Mouse (Mus musculus): ENCODE results near the gene Iqcc. TPM values are rescaled to one million over a fixed set of nuclear protein-coding genes. Genes with fewer than 3 reads are reported as not detected.

Iqcc gene
- polyA plus RNA-seq, 1 experiment from 2014 or later, result 32.6 TPM

GRCm38 (mm10) chr4:129633852-129634251, 15.0 kb upstream of the Iqcc start:
- Histone ChIP-seq H3K27me3 (replicated peaks) (no peaks in the 10 kb centered on the region), H3K4me2 (replicated peaks) (no peak overlapping the region), H3K9ac (no peak overlapping the region), H3K4me1 (peaks cover 12% of the 10 kb centered on the region), H3K4me3 (no peak overlapping the region), H3K36me3 (peaks cover 93% of the 10 kb centered on the region), H3K27ac (no peak overlapping the region), H3K9me3 (no peaks in the 10 kb centered on the region)
- WGBS, result 96% methylated on average over 6 of the region's 6 CpGs
- no peak for ATAC-seq (ENCODE audit: low FRiP score, low read depth)

GRCm38 (mm10) chr4:129631867-129632266, 13.0 kb upstream of the Iqcc start:
- WGBS, result 92% methylated on average over 12 of the region's 12 CpGs
- H3K9me3 ChIP-seq, result no peaks in the 10 kb centered on the region
- no peak overlapping the region for H3K9ac ChIP-seq
- no peak for ATAC-seq (ENCODE audit: low FRiP score, low read depth)
- no peak overlapping the region for H3K27ac ChIP-seq
- H3K27me3 ChIP-seq (replicated peaks), result no peaks in the 10 kb centered on the region
- H3K4me1 ChIP-seq, result peaks cover 7% of the 10 kb centered on the region
- H3K4me3 ChIP-seq, result no peak overlapping the region
- peaks cover 97% of the 10 kb centered on the region for H3K36me3 ChIP-seq
- H3K4me2 ChIP-seq (replicated peaks), result no peak overlapping the region

- Histone ChIP-seq H3K4me2 (replicated peaks) (no peak overlapping the region), H3K36me3 (peaks cover 97% of the 10 kb centered on the region), H3K9ac (no peak overlapping the region), H3K27me3 (replicated peaks) (no peaks in the 10 kb centered on the region), H3K9me3 (no peaks in the 10 kb centered on the region), H3K4me1 (peaks cover 7% of the 10 kb centered on the region), H3K4me3 (no peak overlapping the region), H3K27ac (no peak overlapping the region)
- WGBS, result 80% methylated on average over 4 of the region's 4 CpGs
- no peak for ATAC-seq (ENCODE audit: low FRiP score, low read depth)
Measured at GRCm38 (mm10) chr4:129630944-129631343, 12.0 kb upstream of the Iqcc start.

- ATAC-seq (ENCODE audit: low FRiP score, low read depth), result no peak
- no peak overlapping the region for H3K9ac ChIP-seq
- H3K36me3 ChIP-seq, result peaks cover 49% of the 10 kb centered on the region
- no peak overlapping the region for H3K27ac ChIP-seq
- no peak overlapping the region for H3K4me2 ChIP-seq (replicated peaks)
- H3K9me3 ChIP-seq, result no peaks in the 10 kb centered on the region
- no peaks in the 10 kb centered on the region for H3K27me3 ChIP-seq (replicated peaks)
- 80% methylated on average over 6 of the region's 6 CpGs for WGBS
- H3K4me1 ChIP-seq, result peaks cover 27% of the 10 kb centered on the region
- no peak overlapping the region for H3K4me3 ChIP-seq
Measured at GRCm38 (mm10) chr4:129626035-129626434, 7.1 kb upstream of the Iqcc start.

- no peak for ATAC-seq (ENCODE audit: low FRiP score, low read depth)
- H3K27me3 ChIP-seq (replicated peaks), result no peaks in the 10 kb centered on the region
- peaks cover 45% of the 10 kb centered on the region for H3K36me3 ChIP-seq
- H3K9me3 ChIP-seq, result no peaks in the 10 kb centered on the region
- H3K4me1 ChIP-seq, result peaks cover 27% of the 10 kb centered on the region
- no peak overlapping the region for H3K27ac ChIP-seq
- H3K4me2 ChIP-seq (replicated peaks), result peak overlapping the region; percentile 83
- 0 out of 2 replicates have a peak overlapping the region, but pooled peaks have one; percentile 36 for H3K9ac ChIP-seq
- WGBS, result 47% methylated on average over 4 of the region's 4 CpGs
- no peak overlapping the region for H3K4me3 ChIP-seq
Measured at GRCm38 (mm10) chr4:129625496-129625895, 6.6 kb upstream of the Iqcc start.

GRCm38 (mm10) chr4:129625029-129625370, 6.1 kb upstream of the Iqcc start:
- WGBS, result 3% methylated on average over 6 of the region's 6 CpGs
- H3K4me2 ChIP-seq (replicated peaks), result peak overlapping the region; percentile 83
- peak overlapping the region; percentile 63 for H3K4me3 ChIP-seq
- H3K9ac ChIP-seq, result peak overlapping the region; percentile 36
- peak; percentile 23; the same call in 1 of the 2 replicates for ATAC-seq (ENCODE audit: low FRiP score, low read depth)
- H3K36me3 ChIP-seq, result peaks cover 42% of the 10 kb centered on the region
- peak overlapping the region; percentile 74 for H3K27ac ChIP-seq
- no peaks in the 10 kb centered on the region for H3K27me3 ChIP-seq (replicated peaks)
- peaks cover 27% of the 10 kb centered on the region for H3K4me1 ChIP-seq
- no peaks in the 10 kb centered on the region for H3K9me3 ChIP-seq

GRCm38 (mm10) chr4:129624281-129625028, 5.6 kb upstream of the Iqcc start:
- Histone ChIP-seq H3K27ac (peak overlapping the region; percentile 74), H3K4me1 (peaks cover 27% of the 10 kb centered on the region)
- 1% methylated on average over 18 of the region's 18 CpGs for WGBS

DNA sequence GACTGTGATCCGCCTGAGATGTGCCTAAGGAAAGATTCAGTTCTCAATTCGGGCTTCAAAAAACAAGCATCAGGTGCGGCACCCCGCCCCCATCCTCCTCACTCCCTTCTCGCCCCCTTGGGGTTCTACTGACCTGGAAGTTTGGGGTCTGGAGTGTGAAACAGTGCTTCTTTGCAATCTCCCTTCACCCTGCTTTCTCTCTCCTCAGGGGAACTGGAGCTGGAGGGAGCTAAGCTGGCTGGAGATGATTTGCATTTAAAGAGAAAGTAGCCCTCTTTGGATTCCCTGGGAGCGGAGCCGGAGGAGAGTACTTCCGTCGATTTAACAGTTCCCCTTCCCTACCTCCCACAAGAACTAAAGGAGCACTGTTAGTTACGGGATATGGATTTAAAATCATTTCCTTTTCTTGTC, 4.8 kb upstream of the Iqcc start, which contains the start of gene Ccdc28b:
TSS of gene Ccdc28b (minus strand) at position 267 of the 411 bp plus-strand sequence.
- WGBS, result under 1% methylated on average over 10 of the region's 10 CpGs
- Histone ChIP-seq H3K9me3 (no peaks in the 10 kb centered on the region), H3K36me3 (peaks cover 30% of the 10 kb centered on the region), H3K4me2 (replicated peaks) (peak within 1 kb of the TSS; percentile 83), H3K27me3 (replicated peaks) (no peaks in the 10 kb centered on the region), H3K27ac (peak within 1 kb of the TSS; percentile 74), H3K4me3 (peak within 1 kb of the TSS; percentile 63), H3K4me1 (peaks cover 27% of the 10 kb centered on the region), H3K9ac (peak within 1 kb of the TSS; percentile 76)
- ATAC-seq (ENCODE audit: low FRiP score, low read depth), result 0 out of 2 replicates have a peak, but pooled peaks have one; percentile 15

More at GRCm38 (mm10) chr4:129624281-129625028, 5.6 kb upstream of the Iqcc start:
- Histone ChIP-seq H3K9me3 (no peaks in the 10 kb centered on the region), H3K36me3 (peaks cover 38% of the 10 kb centered on the region), H3K4me2 (replicated peaks) (peak overlapping the region; percentile 83), H3K9ac (peak overlapping the region; percentile 76), H3K4me3 (peak overlapping the region; percentile 63), H3K27me3 (replicated peaks) (no peaks in the 10 kb centered on the region)
- peak; percentile 86 for ATAC-seq (ENCODE audit: low FRiP score, low read depth)

- H3K9me3 ChIP-seq, result no peaks in the 10 kb centered on the region
- H3K4me2 ChIP-seq (replicated peaks), result peak overlapping the region; percentile 83
- H3K9ac ChIP-seq, result peak overlapping the region; percentile 76
- H3K4me1 ChIP-seq, result peaks cover 33% of the 10 kb centered on the region
- peaks cover 23% of the 10 kb centered on the region for H3K36me3 ChIP-seq
- 20% methylated on average over 8 of the region's 8 CpGs for WGBS
- H3K4me3 ChIP-seq, result peak overlapping the region; percentile 63
- ATAC-seq (ENCODE audit: low FRiP score, low read depth), result no peak
- peak overlapping the region; percentile 74; the same call in 1 of the 2 replicates for H3K27ac ChIP-seq
- H3K27me3 ChIP-seq (replicated peaks), result no peaks in the 10 kb centered on the region
Measured at GRCm38 (mm10) chr4:129622803-129623535, 4.1 kb upstream of the Iqcc start.

- H3K9me3 ChIP-seq, result no peaks in the 10 kb centered on the region
- H3K27ac ChIP-seq, result no peak overlapping the region
- H3K9ac ChIP-seq, result peak overlapping the region; percentile 76
- ATAC-seq (ENCODE audit: low FRiP score, low read depth), result no peak
- peak overlapping the region; percentile 83 for H3K4me2 ChIP-seq (replicated peaks)
- peaks cover 16% of the 10 kb centered on the region for H3K36me3 ChIP-seq
- WGBS, result 78% methylated on average over 11 of the region's 11 CpGs
- H3K27me3 ChIP-seq (replicated peaks), result no peaks in the 10 kb centered on the region
- peaks cover 35% of the 10 kb centered on the region for H3K4me1 ChIP-seq
- peak overlapping the region; percentile 63; the same call in 1 of the 2 replicates for H3K4me3 ChIP-seq
Measured at GRCm38 (mm10) chr4:129622120-129622802, 3.4 kb upstream of the Iqcc start.

GRCm38 (mm10) chr4:129621283-129621841, 2.5 kb upstream of the Iqcc start:
- peaks cover 15% of the 10 kb centered on the region for H3K36me3 ChIP-seq
- no peak overlapping the region for H3K27ac ChIP-seq
- ATAC-seq (ENCODE audit: low FRiP score, low read depth), result no peak
- peaks cover 35% of the 10 kb centered on the region for H3K4me1 ChIP-seq
- H3K9me3 ChIP-seq, result no peaks in the 10 kb centered on the region
- no peak overlapping the region for H3K4me3 ChIP-seq
- WGBS, result 84% methylated on average over 8 of the region's 8 CpGs
- H3K4me2 ChIP-seq (replicated peaks), result no peak overlapping the region
- H3K27me3 ChIP-seq (replicated peaks), result no peaks in the 10 kb centered on the region
- H3K9ac ChIP-seq, result no peak overlapping the region
